Mouse (Mus musculus) embryo, embryonic 11 days (tissue): ENCODE measurements at regions not wholly inside any gene's neighbourhood (a gene's known extent, or its start where the extent isn't known, plus 50 kb on each side); places are given as distances from the start of the nearest gene placed in this dataset.

ENCODE experiments used
- DNase-seq: peaks from one replicate; pipeline ENCODE4 v3.0.0-alpha.2; 2015

DNA sequence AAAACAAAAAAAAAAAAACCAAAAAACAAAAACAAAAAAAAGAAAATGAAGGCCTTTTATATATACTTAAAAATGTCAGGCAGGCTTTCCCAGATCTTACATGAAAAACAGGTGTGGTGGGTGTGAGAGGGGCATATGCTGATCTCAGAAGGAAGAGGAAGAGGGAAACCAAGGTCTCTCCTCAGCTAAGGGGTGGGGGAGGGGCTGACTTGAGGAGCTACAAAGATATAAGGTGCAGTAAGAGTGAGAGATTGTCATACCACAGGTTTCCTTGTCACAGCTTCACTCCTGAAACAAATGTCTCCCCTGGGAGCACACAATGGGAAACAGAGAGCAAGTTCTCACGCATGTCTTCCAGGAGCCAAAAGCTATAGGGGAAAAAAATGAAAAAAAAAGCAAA, 440.0 kb downstream of the Tns3 start:
- DNase-seq: no peak

DNA sequence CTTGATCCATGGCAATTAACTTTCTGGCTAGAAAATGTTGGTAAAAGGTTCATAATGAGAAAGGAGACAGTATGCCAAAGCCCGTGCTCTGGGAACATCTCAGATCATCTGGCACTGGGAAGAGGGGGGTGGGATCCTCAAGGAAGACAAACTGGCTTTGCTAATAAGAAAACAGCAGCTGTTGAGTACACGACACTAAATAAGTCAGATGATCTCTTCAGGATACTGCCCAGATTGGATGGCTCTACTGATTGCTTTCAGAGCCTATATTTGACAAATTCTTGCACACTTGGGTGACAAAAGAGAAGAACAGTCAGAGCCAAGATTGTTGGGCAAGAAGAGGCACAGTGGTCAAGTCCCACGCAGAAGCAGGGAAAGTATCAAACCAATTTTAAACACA, 443.7 kb downstream of the Tns3 start:
- no peak for DNase-seq

DNA sequence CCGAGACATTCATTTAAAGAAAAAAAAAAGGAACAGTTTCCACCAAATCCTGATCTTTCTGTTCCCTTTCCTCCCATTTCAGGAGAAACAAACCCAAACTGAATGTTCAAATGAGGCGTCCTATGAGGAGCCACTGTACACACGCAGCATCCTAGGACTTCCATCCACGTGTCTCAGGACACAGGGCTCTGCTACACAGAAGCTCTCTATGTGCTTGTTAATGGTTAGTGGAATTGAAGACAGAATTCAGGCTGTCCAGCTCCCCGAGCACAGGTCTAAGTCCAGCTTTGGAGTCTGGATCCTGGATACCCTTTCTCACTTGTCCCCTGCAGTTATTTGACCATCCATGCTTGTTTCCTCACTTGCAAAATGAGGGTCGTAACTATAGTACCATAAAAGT, 444.4 kb downstream of the Tns3 start:
- DNase-seq: no peak

DNA sequence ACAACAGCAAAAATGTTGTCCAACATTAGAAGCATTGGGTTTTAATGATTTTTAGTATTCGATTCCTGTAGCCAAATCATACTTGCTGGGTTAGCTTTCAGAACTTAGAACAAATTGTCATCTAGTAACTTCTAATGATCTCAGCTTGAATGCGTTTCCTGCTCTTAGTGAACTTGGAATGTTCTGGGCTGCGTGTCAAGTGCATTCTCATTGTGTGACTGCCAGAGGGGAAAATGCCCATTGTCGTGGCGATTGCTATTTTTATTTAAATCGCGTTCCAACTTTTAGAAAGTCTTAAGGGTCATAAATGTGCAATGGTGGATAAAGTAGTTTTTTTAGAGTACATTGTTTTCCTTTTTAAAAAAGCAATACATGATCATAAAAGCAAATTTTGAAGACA, 448.7 kb downstream of the Tns3 start:
- no peak for DNase-seq

DNA sequence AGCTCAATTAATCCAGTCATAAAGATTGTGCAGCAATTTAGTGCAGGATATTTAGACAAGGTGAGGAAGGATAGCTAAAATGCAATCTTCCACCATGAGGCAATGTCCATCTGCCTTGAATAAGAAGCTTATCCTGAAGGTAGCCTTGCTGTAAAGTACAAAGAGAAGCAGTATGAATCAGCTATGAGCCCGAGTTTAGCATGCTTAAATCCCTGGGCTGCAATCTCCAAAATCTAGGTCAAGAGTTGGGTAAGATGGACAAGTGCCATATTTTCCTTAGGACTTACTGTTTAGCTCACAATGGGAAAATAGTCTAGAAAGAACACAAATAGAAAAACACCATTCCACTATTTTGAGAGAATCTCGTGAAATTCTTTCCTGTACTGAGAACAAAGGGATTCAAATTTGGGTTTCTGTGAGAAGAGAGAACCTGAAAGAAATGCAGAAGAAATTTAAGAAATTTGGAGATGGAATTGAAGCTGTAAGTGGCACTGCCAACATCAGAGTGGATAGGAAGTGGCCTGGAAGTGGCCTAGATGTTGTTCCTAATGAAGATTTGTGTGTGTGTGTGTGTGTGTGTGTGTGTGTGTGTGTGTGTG, 449.9 kb downstream of the Tns3 start:
- DNase-seq: no peak

DNA sequence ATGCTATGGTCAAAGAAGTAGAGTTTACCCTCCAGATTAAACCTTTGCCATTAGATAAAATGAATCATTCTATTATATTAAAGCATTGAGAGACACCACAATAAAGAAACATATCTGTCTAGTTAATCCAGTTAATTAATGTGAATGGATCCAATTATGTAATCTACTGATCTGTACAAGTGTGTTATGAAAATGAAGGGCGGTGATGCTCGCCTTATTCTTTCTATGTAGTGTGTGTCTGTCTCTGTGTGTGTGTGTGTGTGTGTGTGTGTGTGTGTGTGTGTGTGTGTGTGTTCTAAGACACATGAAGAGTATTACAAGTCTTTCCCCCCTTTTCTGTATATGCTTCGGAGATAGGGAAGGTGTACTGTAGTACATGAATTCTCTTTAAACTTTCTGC, 451.2 kb downstream of the Tns3 start:
- no peak for DNase-seq

DNA sequence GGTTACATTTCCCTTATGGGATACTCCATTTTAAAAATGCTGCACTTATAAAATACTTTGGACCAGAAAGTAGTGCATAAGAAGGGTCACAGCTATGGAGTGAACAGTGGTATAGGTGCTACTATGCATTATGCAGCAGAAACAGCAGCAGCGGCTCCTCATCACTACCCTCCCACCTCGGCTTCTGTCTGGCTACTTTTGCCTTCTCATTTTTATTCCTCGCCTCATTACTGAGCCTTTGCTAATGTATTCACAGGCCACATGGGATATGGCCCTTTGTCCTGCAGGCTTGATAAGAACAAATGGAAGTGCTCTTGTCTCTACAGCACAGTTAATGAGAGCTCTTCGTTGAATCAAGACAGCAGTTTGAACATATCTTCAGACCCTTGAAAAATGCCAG, 451.6 kb downstream of the Tns3 start:
- no peak for DNase-seq

DNA sequence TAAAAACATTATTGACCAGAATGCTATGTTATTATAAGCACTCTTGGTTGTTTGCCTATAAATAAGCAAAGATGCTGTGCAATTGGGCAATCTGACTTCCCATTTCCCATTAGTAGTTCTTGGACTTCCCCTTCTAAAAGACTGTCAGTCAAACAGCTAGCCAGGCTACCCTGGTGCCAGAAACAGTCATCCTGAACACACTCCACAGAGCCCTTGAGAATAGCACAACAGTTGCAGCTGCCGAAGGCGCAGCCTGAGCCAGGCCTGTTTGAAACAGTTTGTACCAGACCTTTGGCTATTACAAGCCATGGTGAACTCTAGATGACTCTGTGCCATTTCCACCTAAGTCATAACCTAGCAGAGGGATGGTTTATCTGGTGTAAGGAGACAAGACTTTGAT, 455.3 kb downstream of the Tns3 start:
- DNase-seq: no peak

DNA sequence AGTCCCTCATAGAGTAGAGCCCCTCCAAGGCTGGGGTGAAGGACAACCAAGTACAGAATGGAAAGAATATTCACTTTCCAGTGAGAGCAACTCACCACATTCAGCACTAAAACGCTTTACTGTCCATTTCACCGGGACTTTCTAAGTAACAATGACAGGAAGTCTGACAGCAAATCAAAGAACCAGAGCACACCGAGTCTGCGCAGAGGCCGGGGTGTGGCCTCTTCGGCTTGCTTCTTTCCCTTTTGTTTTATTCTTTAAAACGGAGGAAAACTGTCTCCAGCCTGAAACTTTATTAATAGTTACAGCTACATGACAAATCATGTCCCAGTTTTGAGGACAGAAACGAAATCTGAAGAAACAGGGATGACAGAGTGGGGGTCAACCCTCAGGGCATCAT, 465.0 kb downstream of the Tns3 start:
- DNase-seq: no peak
